Mouse (Mus musculus) myocyte (in vitro differentiated cells): ENCODE data around the gene Haus8.

ENCODE experiments used
- E2F4 ChIP-seq: IDR thresholded peaks from one replicate; pipeline ENCODE4 v1.6.1; 2011; ENCODE audit warnings: mild to moderate bottlenecking, control low read depth, moderate library complexity; ENCODE audit not compliant: insufficient read depth
- MYOG ChIP-seq, 3 experiments: IDR thresholded peaks; one replicate each; pipeline ENCODE4 v1.6.1; 2011; ENCODE audit warnings: control low read depth in 2 of 3, low read depth in 2 of 3, mild to moderate bottlenecking in 2 of 3; ENCODE audit not compliant: insufficient read length in 2 of 3, control insufficient read depth in 1 of 3, insufficient read depth in 1 of 3

GRCm38 (mm10) chr8:71290211-71290610 lies 17.5 kb upstream of the Haus8 start:
- TF ChIP-seq MYOG (IDR thresholded peaks at IDR 0.05; ENCODE audit: control insufficient read depth in 1 of 3, insufficient read depth in 1 of 3, insufficient read length in 2 of 3, low read depth in 2 of 3) (no peak), E2F4 (no peak)
